In the genomic region with DNA sequence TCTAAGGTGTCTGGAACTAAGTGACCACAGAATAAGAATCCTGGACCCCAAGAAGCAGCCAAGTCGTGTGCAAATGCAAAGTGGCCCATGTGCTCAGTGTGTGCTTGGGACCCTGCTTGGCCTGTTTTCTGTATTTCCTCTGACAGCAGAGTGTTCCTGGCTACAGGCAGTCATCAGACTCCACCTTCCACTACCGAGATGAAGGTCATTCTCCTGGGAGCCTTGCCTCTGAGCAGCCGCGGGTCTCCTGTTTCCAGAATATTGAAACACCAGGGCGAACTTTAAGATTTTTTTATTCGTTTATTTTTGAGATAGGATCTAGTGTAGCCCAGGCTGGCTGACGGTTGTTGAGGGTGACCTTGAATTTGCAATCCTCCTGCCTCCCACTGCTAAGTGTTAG, we compare ENCODE assay signal across 9 mouse cellular contexts. TPM values are rescaled to one million over a fixed set of nuclear protein-coding genes. Genes with fewer than 3 reads are reported as not detected.
DNase-seq lines count a peak whose midpoint lies in the region; ATAC-seq and TF ChIP-seq lines count a peak whose summit lies in the region.
"Had no signal": no experiment of that assay in that cellular context is flagged by ENCODE, and none has a peak within 500 bp of the region (broad histone marks: within the 10 kb centered on the region; RNA-seq: fewer than 3 reads in every experiment).

No protein-coding gene starts in this region.

- peak; percentile 48 to 49 for DNase-seq in adrenal gland, postnatal 36 days
- DNase-seq in adrenal gland, postnatal 25 days, result no peak
- DNase-seq in intestine, embryonic 14.5 days (ENCODE audit: low spot score), result no peak
- no peak for DNase-seq in forebrain, embryonic 14.5 days (ENCODE audit: low spot score)
- DNase-seq in liver, postnatal 0 days, result no peak
- DNase-seq: kidney, postnatal 36 days had no signal

- peaks cover 25% of the 10 kb centered on the region for H3K4me1 ChIP-seq in intestine, embryonic 14.5 days (replicated peaks; ENCODE audit: control insufficient read depth, insufficient read depth, low read length)
- H3K4me1 ChIP-seq in intestine, postnatal 0 days (replicated peaks; ENCODE audit: control insufficient read depth, insufficient read depth, low read length), result no peaks in the 10 kb centered on the region
- peaks cover 28% of the 10 kb centered on the region for H3K4me1 ChIP-seq in forebrain, embryonic 14.5 days (ENCODE audit: control insufficient read depth, insufficient read depth, low read length)
- H3K4me1 ChIP-seq in neural tube, embryonic 14.5 days (ENCODE audit: control insufficient read depth, insufficient read depth, low read length), result peaks cover 10% of the 10 kb centered on the region; the same call in 1 of the 2 replicates
- peaks cover 6% of the 10 kb centered on the region; the same call in 1 of the 2 replicates for H3K4me1 ChIP-seq in liver, postnatal 0 days (ENCODE audit: insufficient read depth)

- peak overlapping the region; percentile 39; the same call in 1 of the 2 replicates for H3K27ac ChIP-seq in intestine, embryonic 14.5 days (ENCODE audit: low read depth)
- H3K27ac ChIP-seq in intestine, postnatal 0 days (ENCODE audit: low read depth, low read length), result no peak overlapping the region
- H3K27ac ChIP-seq in forebrain, embryonic 14.5 days (ENCODE audit: low read depth, low read length), result peak overlapping the region; percentile 35
- 0 out of 2 replicates have a peak overlapping the region, but pooled peaks have one; percentile 22 for H3K27ac ChIP-seq in neural tube, embryonic 14.5 days (ENCODE audit: low read depth, low read length)
- no peak overlapping the region for H3K27ac ChIP-seq in liver, postnatal 0 days (ENCODE audit: low read depth)

- no peaks in the 10 kb centered on the region for H3K27me3 ChIP-seq in intestine, embryonic 14.5 days (replicated peaks; ENCODE audit: control insufficient read depth, insufficient read depth, low read length)
- H3K27me3 ChIP-seq in intestine, postnatal 0 days (replicated peaks; ENCODE audit: control insufficient read depth, insufficient read depth, low read length), result no peaks in the 10 kb centered on the region
- H3K27me3 ChIP-seq in forebrain, embryonic 14.5 days (replicated peaks; ENCODE audit: control insufficient read depth, insufficient read depth, low read length), result no peaks in the 10 kb centered on the region
- H3K27me3 ChIP-seq in neural tube, embryonic 14.5 days (ENCODE audit: control insufficient read depth, insufficient read depth, low read length), result no peaks in the 10 kb centered on the region
- no peaks in the 10 kb centered on the region for H3K27me3 ChIP-seq in liver, postnatal 0 days (ENCODE audit: insufficient read depth, low read length)

- no peak overlapping the region for H3K9ac ChIP-seq in intestine, embryonic 14.5 days (ENCODE audit: low read length)
- H3K9ac ChIP-seq in intestine, postnatal 0 days (ENCODE audit: low read depth, low read length), result no peak overlapping the region
- no peak overlapping the region for H3K9ac ChIP-seq in forebrain, embryonic 14.5 days (ENCODE audit: low read length)
- H3K9ac ChIP-seq in neural tube, embryonic 14.5 days (replicated peaks; ENCODE audit: low read depth, low read length), result no peak overlapping the region
- H3K9ac ChIP-seq in liver, postnatal 0 days (replicated peaks), result no peak overlapping the region

- 43% methylated on average over 7 of the region's 7 CpGs for WGBS in intestine, embryonic 14.5 days
- WGBS in intestine, postnatal 0 days, result 62% methylated on average over 7 of the region's 7 CpGs
- 84% methylated on average over 7 of the region's 7 CpGs for WGBS in forebrain, embryonic 14.5 days
- 79% methylated on average over 7 of the region's 7 CpGs for WGBS in neural tube, embryonic 14.5 days
- 64% methylated on average over 7 of the region's 7 CpGs for WGBS in liver, postnatal 0 days (ENCODE audit: insufficient replicate concordance)

- H3K4me2 ChIP-seq in intestine, embryonic 14.5 days (ENCODE audit: low read length), result no peak overlapping the region
- no peak overlapping the region for H3K4me2 ChIP-seq in intestine, postnatal 0 days (replicated peaks; ENCODE audit: low read depth)
- no peak overlapping the region for H3K4me2 ChIP-seq in forebrain, embryonic 14.5 days (ENCODE audit: low read length)
- H3K4me2 ChIP-seq in neural tube, embryonic 14.5 days (ENCODE audit: low read depth, low read length), result no peak overlapping the region
- H3K4me2 ChIP-seq in liver, postnatal 0 days (ENCODE audit: low read depth, low read length), result no peak overlapping the region

- TF ChIP-seq CTCF in intestine, postnatal 0 days (IDR thresholded peaks at IDR 0.05; ENCODE audit: low read depth), result no peak
- TF ChIP-seq CTCF in liver, postnatal 0 days (IDR thresholded peaks at IDR 0.05; ENCODE audit: low read depth), result no peak

- ATAC-seq in intestine, embryonic 14.5 days (replicated peaks; ENCODE audit: low FRiP score, low TSS enrichment, low read depth), result no peak
- no peak for ATAC-seq in intestine, postnatal 0 days
- peak; percentile 19; the same call in 1 of the 2 replicates for ATAC-seq in forebrain, embryonic 14.5 days
- no peak for ATAC-seq in neural tube, embryonic 14.5 days (ENCODE audit: low read depth)
- no peak for ATAC-seq in liver, postnatal 0 days
- no peak for ATAC-seq in inflammation-experienced regulatory T-cells, adult 6 months

- no peaks in the 10 kb centered on the region for H3K36me3 ChIP-seq in intestine, embryonic 14.5 days (ENCODE audit: control insufficient read depth, insufficient read depth, low read length)
- H3K36me3 ChIP-seq in intestine, postnatal 0 days (ENCODE audit: control insufficient read depth, insufficient read depth), result no peaks in the 10 kb centered on the region
- H3K36me3 ChIP-seq in forebrain, embryonic 14.5 days (ENCODE audit: control insufficient read depth, insufficient read depth, low read length), result no peaks in the 10 kb centered on the region
- no peaks in the 10 kb centered on the region for H3K36me3 ChIP-seq in neural tube, embryonic 14.5 days (ENCODE audit: control insufficient read depth, insufficient read depth, low read length)
- no peaks in the 10 kb centered on the region for H3K36me3 ChIP-seq in liver, postnatal 0 days (replicated peaks; ENCODE audit: insufficient read depth, low read length)

- H3K9me3 ChIP-seq in intestine, embryonic 14.5 days (ENCODE audit: control insufficient read depth, low read length), result no peaks in the 10 kb centered on the region
- no peaks in the 10 kb centered on the region for H3K9me3 ChIP-seq in intestine, postnatal 0 days (ENCODE audit: control insufficient read depth)
- no peaks in the 10 kb centered on the region for H3K9me3 ChIP-seq in forebrain, embryonic 14.5 days (replicated peaks; ENCODE audit: control insufficient read depth, low read length)
- H3K9me3 ChIP-seq in neural tube, embryonic 14.5 days (ENCODE audit: control insufficient read depth, low read length), result no peaks in the 10 kb centered on the region
- H3K9me3 ChIP-seq in liver, postnatal 0 days (ENCODE audit: low read length), result no peaks in the 10 kb centered on the region

- TF ChIP-seq EP300 in liver, postnatal 0 days (IDR thresholded peaks at IDR 0.05; ENCODE audit: low read depth), result no peak

- H3K4me3 ChIP-seq in intestine, embryonic 14.5 days (ENCODE audit: low read depth, low read length), result no peak overlapping the region
- no peak overlapping the region for H3K4me3 ChIP-seq in intestine, postnatal 0 days (ENCODE audit: low read depth, low read length)
- no peak overlapping the region for H3K4me3 ChIP-seq in forebrain, embryonic 14.5 days (ENCODE audit: low read depth, low read length)
- no peak overlapping the region for H3K4me3 ChIP-seq in neural tube, embryonic 14.5 days (ENCODE audit: low read depth, low read length)
- no peak overlapping the region for H3K4me3 ChIP-seq in liver, postnatal 0 days (ENCODE audit: low read depth, low read length)

RNA-seq across cellular contexts. Expression of a gene that starts 44.2 kb away (rescaled TPM):
- total RNA-seq in adrenal gland, postnatal 36 days (2021), result 1 to 10 TPM; 7.7 to 7.9 TPM
- total RNA-seq in adrenal gland, postnatal 25 days (2021), result 9.9 and 10.7 TPM in 2 replicates
- polyA plus RNA-seq in intestine, embryonic 14.5 days (2014; fragmentation: Nextera tagmentation; extraction: Ambion mirVana), result 3.8 and 5.5 TPM in 2 replicates
- 1.8 and 2.2 TPM in 2 replicates for polyA plus RNA-seq in intestine, postnatal 0 days (2015; fragmentation: Nextera tagmentation; extraction: Ambion mirVana)
- polyA plus RNA-seq in forebrain, embryonic 14.5 days (2014; fragmentation: Nextera tagmentation; extraction: Ambion mirVana), result 7.1 and 10.6 TPM in 2 replicates
- polyA plus RNA-seq in neural tube, embryonic 14.5 days (2014; fragmentation: Nextera tagmentation; extraction: Ambion mirVana), result 6.3 and 6.8 TPM in 2 replicates
- polyA plus RNA-seq in liver, postnatal 0 days (2015; fragmentation: Nextera tagmentation; extraction: Ambion mirVana), result 2.2 TPM in 2 replicates
- polyA plus RNA-seq in inflammation-experienced regulatory T-cells, adult 6 months (2017; shearing (Covaris generic)), result 1 to 10 TPM in 2 of 3 experiments, under 1 TPM in 1; 0.79 to 2.1 (median 1.7) TPM

RNA-seq across cellular contexts. Expression of a gene that starts 44.4 kb away (rescaled TPM):
- 100 to 1,000 TPM; 106 to 114 TPM for total RNA-seq in adrenal gland, postnatal 36 days (2021)
- 107 and 115 TPM in 2 replicates for total RNA-seq in adrenal gland, postnatal 25 days (2021)
- 188 and 191 TPM in 2 replicates for polyA plus RNA-seq in intestine, embryonic 14.5 days (2014; fragmentation: Nextera tagmentation; extraction: Ambion mirVana)
- 277 and 297 TPM in 2 replicates for polyA plus RNA-seq in intestine, postnatal 0 days (2015; fragmentation: Nextera tagmentation; extraction: Ambion mirVana)
- 161 and 163 TPM in 2 replicates for polyA plus RNA-seq in forebrain, embryonic 14.5 days (2014; fragmentation: Nextera tagmentation; extraction: Ambion mirVana)
- 132 and 137 TPM in 2 replicates for polyA plus RNA-seq in neural tube, embryonic 14.5 days (2014; fragmentation: Nextera tagmentation; extraction: Ambion mirVana)
- 111 and 118 TPM in 2 replicates for polyA plus RNA-seq in liver, postnatal 0 days (2015; fragmentation: Nextera tagmentation; extraction: Ambion mirVana)
- polyA plus RNA-seq in inflammation-experienced regulatory T-cells, adult 6 months (2017; shearing (Covaris generic)), result 100 to 1,000 TPM; 101 to 140 (median 102) TPM

Comparison
In these comparisons a context has a peak if more than half of its experiments do, and no peak if none do; other contexts are left out.
1. DNase-seq: peak in adrenal gland, postnatal 36 days (2 of 2); none in adrenal gland, postnatal 25 days (single experiment), intestine, embryonic 14.5 days (single experiment), forebrain, embryonic 14.5 days (single experiment) and liver, postnatal 0 days (single experiment).
2. H3K27ac ChIP-seq: peak in intestine, embryonic 14.5 days (single experiment), forebrain, embryonic 14.5 days (single experiment) and neural tube, embryonic 14.5 days (single experiment); none in intestine, postnatal 0 days (single experiment) and liver, postnatal 0 days (single experiment).